Mouse (Mus musculus): Measurements from ENCODE around the gene Ccr6. TPM values are rescaled to one million over a fixed set of nuclear protein-coding genes. Genes with fewer than 3 reads are reported as not detected.

Gene Ccr6
- polyA plus RNA-seq (2012; rRNA removed) = 0.05 and 0.06 TPM in 2 replicates

DNA sequence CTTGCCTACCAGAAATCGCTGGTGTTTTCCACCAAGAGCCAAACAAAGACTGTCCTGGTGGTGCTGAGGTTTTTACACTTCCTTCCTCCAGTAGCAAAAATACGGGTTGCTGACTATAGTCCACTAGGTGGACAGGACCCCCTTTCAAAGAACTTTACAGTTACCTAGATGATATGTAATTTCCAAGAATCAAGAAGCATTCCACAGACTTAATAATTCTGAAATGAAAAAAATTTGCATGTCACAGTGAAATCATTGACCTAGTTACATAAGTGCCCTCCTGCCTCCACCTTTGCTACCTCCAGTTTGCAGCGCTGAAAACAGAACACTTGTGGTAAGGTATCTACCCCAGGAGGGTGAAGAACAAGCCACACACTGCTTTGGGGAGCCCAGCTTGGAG lies at the start of gene Ccr6:
Gene Ccr6 (plus strand): TSS at position 301 of the 400 bp plus-strand sequence.

GRCm38 (mm10) chr17:8282821-8283525 lies 47.1 kb downstream of the Ccr6 start, which contains the start of gene Mpc1:
Mpc1 (plus strand) TSS chr17:8282904.

Other genes with a start within 250 kb of the Ccr6 start
- gene Gm49673, start 88.3 kb upstream of the Ccr6 start, polyA plus RNA-seq (2012; rRNA removed) = 0.08 and 0.14 TPM in 2 replicates
- 23.4 and 26.2 TPM in 2 replicates for gene Rnaset2a, start 87.9 kb upstream of the Ccr6 start, polyA plus RNA-seq (2012; rRNA removed)
- gene Fgfr1op, start 70.5 kb upstream of the Ccr6 start, polyA plus RNA-seq (2012; rRNA removed) = 4.3 and 4.6 TPM in 2 replicates
- 398 and 535 TPM in 2 replicates for gene Mpc1, start 46.9 kb downstream of the Ccr6 start, polyA plus RNA-seq (2012; rRNA removed)
- gene Sft2d1, start 75.1 kb downstream of the Ccr6 start, polyA plus RNA-seq (2012; rRNA removed) = 63.7 and 64.1 TPM in 2 replicates
- gene Prr18, start 101.4 kb downstream of the Ccr6 start, polyA plus RNA-seq (2012; rRNA removed) = 0.06 and 0.07 TPM in 2 replicates
- 0.02 TPM in 1 of 2 replicates, not detected in the other for gene T2, start 119.9 kb downstream of the Ccr6 start, polyA plus RNA-seq (2012; rRNA removed)
- not detected in 2 replicates for gene T, start 198.4 kb downstream of the Ccr6 start, polyA plus RNA-seq (2012; rRNA removed)